Mouse (Mus musculus) left cerebral cortex, postnatal 25 days (tissue): ENCODE results near the gene Otud7b. TPM values are rescaled to one million over a fixed set of nuclear protein-coding genes. Genes with fewer than 3 reads are reported as not detected.

Experiments
- DNase-seq, 2 experiments: peaks; one replicate each; pipeline ENCODE4 v3.0.0; 2022; ENCODE audit warnings: low spot score in 2 of 2, mixed read lengths in 1 of 2
- intact Hi-C: fragments of 180-260 bp; cut with DNase I; formaldehyde crosslinking; loops from one replicate; pipeline ENCODE4 v1.15.1; 2025
- total RNA-seq, 2 experiments: library from RNA; stranded (reverse); gene quantifications; 2 replicates each; pipeline ENCODE4 v1.2.3; 2021

The Otud7b gene
- total RNA-seq, 2 experiments from 2014 or later: 24.6 to 27.7 TPM

DNA sequence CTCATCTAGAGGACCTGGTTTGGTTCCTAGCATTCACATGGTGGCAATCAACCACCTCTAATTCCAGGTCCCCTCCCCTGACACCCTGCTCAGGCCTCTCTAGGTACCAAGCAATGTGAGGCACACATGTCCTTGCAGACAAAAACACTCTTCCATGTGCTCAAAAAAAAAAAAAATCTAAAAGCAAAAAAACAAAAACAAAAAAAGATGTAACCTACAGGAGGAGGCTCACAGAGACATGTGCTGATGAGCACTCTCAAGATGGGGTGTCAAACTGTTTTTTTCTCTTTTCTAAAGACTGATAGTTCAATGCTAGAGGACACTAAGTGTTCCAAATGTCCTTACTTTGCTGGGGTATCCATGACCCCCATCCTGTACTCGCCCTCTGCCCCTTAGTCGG, 22.2 kb upstream of the Otud7b start:
- intact Hi-C loops: loop anchor here (5.0 kb wide), 1 partner anchor 65 kb away; no protein-coding TSS in a partner anchor
- DNase-seq: no peak

DNA sequence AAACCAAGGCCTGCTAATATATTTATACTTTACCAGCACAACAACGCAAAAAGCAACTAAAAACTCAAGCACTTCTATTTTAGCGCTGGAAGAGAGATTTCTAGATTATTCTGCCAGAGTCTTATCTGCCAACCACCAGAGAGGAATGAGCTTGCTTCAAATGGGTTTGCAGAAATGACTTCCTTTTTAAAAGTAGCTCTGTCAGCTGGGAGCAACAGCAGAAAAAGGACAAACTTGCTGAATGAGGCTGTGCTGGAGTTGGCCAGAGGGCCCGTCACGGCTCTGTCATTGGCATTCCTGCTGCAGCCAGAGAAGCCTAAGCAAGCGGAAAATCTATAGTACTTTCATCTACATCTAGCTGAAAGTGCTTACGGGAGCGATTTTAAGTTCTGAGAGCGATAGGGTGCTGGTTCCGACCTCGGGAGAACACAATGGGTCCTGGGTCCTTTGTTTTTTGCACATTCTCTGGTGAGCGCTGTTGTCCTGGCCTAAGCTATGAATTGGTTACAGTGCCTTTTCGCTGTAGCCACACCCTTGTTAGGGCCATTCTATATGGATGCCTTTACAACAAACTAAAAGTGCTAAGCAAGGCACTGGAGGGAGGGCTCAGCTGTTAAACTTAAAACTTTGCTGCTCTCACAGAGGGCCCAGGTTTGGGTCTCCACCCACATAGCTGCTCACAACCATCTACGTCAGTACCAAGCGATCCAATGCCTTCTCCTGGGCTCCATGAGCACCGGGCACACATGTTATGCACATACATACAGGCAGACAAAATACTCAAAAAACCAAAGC, 21.4 kb upstream of the Otud7b start:
- no peak for DNase-seq
- intact Hi-C loops: loop anchor here (5.0 kb wide), 1 partner anchor 64 kb away; no protein-coding TSS in a partner anchor

DNA sequence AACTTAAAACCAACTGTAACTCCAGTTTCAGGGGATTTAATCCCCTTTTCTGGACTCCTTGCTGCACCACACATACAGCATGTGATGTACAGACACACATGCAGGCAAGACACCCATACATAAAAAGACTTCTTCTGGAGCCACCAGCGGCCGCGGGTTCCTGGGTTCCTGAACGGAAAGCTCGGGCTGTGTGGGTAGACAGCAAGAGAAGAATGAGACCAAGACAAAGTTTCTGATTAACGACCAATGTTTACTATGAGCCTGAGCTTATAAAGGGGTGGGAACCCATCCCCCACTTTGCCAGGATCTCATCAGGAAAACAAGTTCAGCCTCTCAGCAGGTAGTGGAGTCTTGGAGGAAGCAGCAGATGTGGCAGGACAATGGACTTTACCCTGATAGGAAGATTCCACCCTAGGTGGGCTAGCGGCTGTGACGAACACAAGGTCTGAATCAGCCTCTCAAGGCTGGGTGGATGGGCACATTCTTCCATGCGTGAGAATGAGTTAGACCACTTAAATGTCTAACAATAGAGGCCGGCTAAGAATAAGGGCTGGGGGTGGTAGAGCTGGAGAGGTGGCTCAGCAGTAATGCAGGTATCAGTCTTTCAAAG, 20.1 kb upstream of the Otud7b start:
- no peak for DNase-seq
- intact Hi-C loops: loop anchor here (5.0 kb wide), 1 partner anchor 63 kb away; no protein-coding TSS in a partner anchor

DNA sequence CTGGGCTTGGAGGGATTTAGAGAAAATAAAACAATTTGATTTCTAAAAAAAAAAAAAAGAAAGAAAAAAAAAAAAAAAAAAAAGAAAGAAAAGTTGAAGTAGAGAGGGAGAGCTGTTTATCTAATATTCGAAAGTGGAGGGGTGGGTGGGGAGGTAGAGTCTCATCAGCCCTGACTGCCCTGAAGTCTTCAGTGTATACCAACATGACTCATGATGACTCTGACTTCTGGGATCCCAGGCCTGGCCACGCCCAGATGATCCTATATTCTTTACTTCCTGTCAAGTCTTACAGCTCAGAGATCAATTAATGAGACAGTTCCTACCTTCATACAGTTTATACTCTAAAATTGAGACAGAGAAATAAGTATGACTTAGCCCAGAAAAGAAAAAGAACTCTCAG, 17.1 kb upstream of the Otud7b start:
- intact Hi-C loops: no loop called here
- no peak for DNase-seq

DNA sequence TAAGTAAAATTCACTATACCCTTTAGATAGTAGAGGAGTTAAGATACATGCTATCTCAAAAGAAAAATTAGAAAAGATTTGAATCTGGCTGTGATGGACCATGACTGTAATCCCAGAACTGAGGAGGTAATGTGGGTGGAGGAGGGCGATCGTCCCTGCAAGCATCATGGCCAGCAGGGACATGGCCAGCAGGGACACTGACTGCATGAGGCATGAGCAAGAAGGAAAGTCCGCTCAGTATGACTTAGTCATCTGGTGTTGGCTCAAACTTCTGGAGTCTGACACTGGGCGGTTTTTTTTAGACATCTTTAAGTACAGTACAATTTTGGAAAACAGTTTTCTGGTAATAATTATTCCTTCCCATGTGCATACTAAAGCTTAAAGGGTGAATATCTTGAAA, 16.5 kb upstream of the Otud7b start:
- DNase-seq: no peak
- intact Hi-C loops: no loop called here

DNA sequence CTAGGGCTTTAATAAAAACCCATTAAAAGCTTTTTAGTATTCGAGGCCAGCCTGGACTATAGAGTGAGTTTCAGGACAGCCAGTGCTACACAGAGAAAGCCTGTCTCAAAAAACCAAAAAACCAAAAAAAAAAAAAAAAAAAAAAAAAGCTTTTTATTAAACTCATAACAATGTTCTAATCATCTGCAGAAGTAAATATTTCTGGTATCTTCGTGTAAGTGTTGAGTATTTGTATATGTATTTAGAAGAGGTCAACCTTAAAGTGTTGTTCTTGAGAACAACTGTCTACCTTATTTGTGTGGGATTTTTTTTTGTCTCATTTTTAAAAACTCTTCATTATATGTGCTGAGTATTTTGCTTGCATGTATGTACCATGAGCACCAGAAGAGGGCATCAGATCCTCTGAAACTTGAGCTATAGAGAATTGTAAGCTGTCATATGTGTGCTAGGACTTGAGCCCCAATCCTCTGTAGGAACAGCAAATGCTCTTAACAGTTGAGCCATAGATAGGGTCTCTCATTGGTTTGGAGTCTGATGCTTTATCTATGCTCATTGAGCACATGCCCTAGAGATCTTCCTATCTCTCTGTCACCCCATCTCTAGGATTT, 14.3 kb upstream of the Otud7b start:
- intact Hi-C loops: no loop called here
- no peak for DNase-seq

DNA sequence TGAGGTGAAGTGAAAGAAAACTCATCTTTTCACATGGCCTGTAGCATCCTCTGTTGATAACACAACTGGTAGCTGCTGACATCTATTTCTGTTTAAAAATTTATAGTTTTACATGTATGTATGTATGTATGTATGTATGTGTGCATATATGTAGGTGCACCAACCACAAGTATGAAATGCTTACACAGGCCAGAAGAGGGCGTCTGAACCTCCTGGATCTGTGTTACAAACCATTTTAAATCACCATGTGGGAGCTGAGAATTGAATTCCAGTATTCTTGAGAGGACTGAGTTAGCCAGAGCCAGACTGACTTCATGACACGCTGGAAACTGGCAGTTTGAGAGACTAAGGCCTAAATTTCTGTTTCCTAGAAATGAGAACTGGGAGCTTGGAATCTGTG, 13.2 kb upstream of the Otud7b start:
- no peak for DNase-seq
- intact Hi-C loops: no loop called here

DNA sequence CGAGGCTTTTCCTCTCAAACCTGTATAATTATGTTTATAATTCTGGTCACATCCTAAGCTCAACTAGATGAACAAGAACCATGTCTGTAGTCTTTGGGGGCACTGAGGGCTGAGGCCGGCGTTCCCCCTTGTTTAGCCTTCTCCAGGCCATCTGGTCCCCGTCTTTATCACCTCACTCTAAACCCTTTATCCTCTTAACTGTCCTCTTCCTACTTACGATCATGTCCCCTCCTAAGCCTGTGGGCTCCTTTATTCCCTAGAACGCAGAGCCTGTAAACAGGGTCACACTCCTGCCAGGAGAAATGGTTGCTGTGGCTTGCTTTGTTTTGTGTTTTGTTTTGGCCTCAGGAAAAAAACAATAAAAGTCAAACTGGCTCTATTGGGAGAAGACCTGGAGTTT, 12.4 kb upstream of the Otud7b start:
- DNase-seq: no peak
- intact Hi-C loops: no loop called here

DNA sequence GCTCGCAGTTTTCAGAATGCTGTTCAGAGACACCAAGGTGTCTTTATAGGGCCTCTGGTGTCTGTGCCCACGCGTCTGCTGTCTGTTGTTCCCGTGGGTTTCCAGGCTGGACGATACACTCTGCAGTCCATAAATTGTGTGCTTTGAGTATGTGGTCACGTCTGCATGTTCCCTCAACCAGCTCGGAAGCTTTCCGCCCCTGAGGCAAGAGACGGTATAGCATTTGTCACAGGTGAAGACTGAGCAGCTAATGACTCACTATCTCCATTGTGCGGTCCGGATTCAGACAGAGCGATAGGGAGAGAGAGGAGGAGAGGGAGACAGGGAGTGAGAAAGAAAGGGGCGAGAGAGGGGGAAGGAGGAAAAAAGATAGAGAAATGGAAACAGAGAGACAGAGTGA, 10.8 kb upstream of the Otud7b start:
- DNase-seq: no peak
- intact Hi-C loops: no loop called here

DNA sequence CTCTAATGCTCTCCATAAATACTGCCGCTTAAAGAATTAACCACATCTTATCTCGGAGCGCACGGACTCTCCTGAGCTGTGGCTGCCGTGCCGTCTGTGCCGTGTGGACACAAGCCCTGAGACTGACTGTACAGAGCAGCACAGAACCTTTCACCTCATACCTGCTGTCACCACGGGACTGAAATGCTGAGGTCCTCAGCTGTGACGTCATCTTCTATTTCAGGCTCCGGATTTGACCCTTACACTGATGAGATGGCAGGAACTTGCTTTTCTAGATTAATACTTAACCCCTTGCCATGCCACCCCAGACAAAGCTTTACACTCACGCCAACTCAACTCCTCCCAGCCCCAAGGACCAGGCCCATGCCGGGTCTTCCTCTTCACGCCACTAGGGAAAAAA, 10.1 kb upstream of the Otud7b start:
- DNase-seq: no peak
- intact Hi-C loops: no loop called here

DNA sequence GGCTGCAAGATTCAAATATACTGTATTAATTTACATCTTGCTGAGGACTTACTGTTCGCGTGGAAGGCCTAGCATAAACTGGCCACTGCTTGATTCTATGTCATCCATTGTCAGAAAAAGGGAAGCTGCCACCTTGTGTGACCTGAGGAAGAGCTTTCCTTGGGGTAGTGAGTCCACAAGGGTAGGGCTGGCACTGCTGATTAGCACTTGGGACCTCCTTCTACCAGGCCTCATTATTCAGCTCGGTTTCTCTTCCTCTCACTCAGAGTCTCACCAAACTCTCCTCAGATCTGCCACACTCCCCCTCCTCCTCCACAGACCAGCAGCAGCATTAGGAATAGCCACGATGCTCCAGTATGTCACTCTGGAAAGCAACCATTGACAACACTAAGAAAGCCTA, 6.2 kb upstream of the Otud7b start:
- intact Hi-C loops: no loop called here
- no peak for DNase-seq

DNA sequence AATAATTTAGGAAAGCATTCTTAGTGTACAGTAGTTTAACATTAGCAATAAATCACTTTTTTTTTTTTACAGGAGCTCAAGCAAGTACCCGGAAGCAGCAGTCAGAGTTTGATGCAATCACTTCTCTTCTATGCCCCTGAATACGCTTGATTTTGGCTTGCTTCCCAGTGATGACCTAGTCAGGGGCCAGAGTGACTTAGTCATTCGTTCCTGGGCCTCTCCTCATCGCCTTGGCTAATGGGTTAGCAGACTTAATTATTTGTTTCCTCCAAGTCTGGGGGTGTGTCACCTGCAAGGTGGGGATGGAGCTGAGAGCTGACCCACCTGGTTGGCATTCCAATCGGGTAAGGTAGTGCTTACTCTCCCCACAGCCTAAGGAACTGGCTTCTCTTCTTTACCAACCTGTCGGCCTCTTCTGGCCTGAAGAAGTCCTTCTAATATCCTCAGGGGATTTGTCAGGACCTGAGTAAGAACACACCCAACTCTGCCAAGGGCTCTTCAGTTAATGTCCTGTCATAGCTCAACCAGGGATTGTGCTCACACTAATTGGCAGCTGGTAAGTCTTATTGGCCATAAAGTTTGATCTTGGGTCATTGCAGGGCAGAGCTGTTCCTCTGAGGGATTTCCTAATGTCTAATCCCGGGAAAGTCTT, 5.6 kb upstream of the Otud7b start:
- no peak for DNase-seq
- intact Hi-C loops: no loop called here

DNA sequence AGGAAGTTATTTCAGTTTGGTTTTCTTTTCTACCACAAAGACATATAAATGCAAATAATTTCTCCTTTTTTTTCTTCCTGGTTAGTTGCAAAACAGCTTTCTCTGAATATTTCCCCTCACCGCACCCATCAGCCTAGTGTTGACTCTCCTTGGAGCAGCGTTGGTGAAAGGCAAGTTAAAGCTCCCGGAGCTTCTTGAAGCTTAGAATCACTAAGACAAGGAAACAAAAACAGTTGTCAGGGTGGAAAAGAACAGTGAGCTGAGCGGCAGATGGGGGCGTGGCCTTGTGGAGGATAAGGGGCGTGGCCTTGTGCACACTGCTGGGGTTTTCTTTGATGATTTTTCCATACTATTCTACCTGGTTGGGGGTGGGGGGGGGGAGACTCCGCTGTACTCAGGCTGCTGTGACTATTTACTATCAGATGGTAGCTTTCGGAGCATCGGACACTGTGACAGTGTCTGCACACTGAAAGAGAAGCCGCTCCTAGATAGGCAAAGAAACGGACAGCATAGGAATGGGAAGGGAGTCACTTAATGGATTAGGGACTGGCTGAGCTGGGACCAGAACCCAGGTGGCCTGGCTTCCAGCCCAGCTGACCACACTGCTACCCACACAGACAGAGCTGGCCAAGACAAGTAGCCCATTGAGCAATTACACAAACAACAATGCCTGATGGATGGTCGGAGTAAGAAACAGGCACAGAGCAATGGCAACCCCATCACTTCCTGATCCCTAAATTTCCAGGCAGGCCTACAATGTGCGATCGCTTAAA, 2.0 kb upstream of the Otud7b start:
- DNase-seq: peak; percentile 15 to 56
- intact Hi-C loops: no loop called here

DNA sequence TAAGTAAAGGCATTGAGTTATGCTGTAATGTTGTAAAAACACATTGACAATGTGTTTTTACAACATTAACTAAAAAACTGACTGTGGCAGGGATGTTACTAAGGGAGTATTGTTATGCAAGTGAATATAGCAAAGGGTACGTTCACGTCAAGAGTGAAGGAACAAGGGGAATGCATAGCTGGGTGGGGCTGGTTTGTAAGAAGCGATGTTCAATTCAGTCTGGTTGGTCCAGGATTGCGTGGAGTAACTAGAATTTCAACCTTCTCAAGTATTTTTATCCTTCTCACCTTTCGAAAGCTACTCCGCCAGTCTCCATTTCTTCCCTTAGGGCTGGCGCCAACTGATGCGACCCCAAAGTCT, 446 bp upstream of the Otud7b start:
- intact Hi-C loops: loop anchor here (2.0 kb wide), 1 partner anchor 69 kb away; the partner anchor contains the start of gene Sf3b4
- no peak for DNase-seq

DNA sequence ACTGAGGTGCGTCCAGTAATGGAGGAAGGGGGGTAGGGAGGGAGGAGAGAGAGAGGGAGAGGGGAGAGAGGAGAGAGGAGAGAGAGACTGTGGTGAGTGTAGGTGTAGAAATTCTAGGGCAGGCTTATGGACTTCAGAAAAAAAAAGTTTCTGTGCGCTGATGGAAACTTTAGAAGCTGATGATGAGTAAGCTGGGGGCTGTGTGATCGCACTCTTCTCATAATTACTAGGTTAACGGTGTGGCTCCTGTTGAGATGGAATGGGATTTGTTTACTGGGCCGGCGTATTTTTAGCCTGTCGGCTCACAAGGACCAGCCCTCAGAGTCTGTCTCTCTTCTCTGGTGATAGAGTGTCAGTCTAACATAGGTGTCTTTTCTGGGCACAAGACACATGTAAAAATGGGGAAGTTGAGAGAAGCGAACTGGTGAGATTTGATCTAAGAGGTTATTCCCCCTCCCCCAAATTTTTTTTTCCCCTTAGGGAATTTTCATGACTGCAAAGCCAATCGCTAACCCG, 963 bp downstream of the Otud7b start:
- intact Hi-C loops: loop anchor here (2.0 to 5.0 kb wide), 2 partner anchors 42 to 68 kb away; partner anchors contain the start of gene Sf3b4
- DNase-seq: no peak

DNA sequence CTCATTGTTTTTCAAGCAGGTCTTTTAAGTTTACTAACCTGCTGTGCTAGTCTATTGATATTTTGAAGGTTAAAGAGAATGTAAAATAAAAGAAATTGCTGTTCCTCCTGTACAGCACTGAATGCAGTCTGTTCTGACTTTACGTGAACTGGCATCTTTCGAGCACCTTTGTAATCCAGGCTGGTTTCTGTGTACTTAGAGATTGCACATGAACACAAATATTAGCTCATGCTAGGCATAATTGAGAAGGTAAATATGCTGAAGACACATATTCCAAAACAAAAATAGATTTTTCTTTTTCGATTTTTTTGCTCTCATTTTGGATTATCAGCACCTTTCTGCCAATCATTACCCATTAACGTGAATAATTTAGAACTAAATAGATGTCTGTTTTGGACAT, 1.8 kb downstream of the Otud7b start:
- no peak for DNase-seq
- intact Hi-C loops: loop anchor here (5.0 kb wide), 1 partner anchor 41 kb away; no protein-coding TSS in a partner anchor

DNA sequence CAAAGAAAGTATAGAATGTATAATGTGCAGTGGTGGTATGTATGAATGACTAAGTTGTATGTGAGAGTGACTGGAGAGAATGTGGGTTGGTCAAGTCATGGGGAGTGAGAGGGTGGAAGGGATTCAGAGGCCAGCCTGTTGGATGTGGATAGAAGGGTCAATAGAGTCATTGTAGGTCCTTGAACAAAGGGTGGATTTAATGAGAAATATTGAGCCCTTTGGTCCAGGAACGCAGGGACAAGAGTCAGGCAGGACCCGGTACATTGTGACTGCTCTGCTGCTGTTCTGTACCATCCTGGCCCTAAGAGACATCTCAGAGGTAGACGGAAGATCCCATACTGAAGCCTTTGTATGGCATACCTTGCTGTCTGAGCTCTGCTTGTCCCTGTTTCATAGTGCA, 4.0 kb downstream of the Otud7b start:
- intact Hi-C loops: loop anchor here (5.0 kb wide), 1 partner anchor 39 kb away; no protein-coding TSS in a partner anchor
- DNase-seq: no peak

DNA sequence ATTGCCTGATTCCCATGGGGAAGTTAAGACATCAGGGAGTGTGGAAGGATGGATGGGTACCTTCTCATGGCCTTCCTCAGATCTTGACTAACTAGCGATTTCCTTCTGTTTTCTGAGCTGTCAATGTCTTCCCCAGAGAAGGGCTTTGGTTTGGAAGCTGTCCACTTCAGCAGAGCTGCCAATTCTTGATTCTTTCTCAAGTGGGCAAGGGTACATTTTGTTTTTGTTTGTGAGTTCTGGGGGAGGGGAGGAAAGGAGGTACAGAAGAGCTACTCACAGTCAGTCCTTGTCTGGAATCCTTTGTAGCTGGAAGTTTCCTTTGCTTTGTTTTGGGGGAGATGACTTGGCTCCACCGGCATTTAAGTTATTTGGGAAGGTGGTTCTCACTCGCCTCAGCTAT, 8.9 kb downstream of the Otud7b start:
- intact Hi-C loops: no loop called here
- no peak for DNase-seq

DNA sequence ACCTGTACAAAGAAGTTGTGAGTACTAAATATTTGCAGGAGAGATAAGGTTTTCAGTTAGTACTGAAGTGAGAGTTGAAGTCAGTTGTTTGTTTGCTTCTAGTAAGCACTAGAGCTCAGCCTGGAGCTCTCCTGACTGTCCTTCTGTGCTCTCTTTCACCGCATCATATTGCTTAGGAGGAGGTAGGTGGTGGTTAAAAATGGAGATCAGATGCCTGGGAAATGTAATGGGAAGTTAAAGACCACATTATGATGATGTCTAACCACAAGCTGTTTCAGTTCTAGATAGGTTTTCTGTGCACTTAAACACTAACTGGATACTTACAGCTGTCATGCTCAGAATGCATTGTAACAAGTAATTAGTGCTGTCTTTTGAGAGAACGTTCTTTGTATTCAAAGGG, 13.8 kb downstream of the Otud7b start:
- peak in 1 of 2 experiments; percentile 67 for DNase-seq
- intact Hi-C loops: no loop called here
